Mouse (Mus musculus) 3134 (cell line): ENCODE measurements around the gene Camta1.

ENCODE experiments used
- DNase-seq: peaks from one replicate; pipeline ENCODE4 v3.0.0-alpha.2; 2011; ENCODE audit warnings: low spot score; ENCODE audit not compliant: insufficient read length; ENCODE audit errors: extremely low read depth

The Camta1 gene

GRCm38 (mm10) chr4:151344811-151345210, 516.9 kb downstream of the Camta1 start:
- DNase-seq, result no peak

DNA sequence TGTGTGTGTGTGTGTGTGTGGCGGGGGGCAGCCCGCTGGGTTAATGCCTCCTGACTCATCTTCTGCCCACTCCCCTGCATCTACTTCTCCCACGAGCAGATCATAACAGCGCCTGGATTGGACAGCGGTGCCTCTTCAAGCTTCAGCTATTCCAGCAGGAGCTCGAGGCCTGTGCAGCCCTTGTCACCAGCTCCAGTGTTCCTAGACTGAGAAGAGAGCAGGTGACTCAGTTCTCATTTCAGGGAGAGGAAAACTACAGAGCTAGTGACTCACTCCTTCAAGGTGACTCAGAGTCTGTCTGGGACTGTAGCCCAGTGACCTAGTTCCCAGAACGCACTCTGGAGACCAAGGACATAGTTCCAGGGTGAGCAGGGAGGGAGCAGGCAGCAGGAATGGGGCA, 522.3 kb downstream of the Camta1 start:
- DNase-seq, result peak; percentile 67

- no peak for DNase-seq
Observed at GRCm38 (mm10) chr4:151338931-151339330, 522.7 kb downstream of the Camta1 start.

GRCm38 (mm10) chr4:151337543-151337942, 524.1 kb downstream of the Camta1 start:
- no peak for DNase-seq

GRCm38 (mm10) chr4:151336413-151336812, 525.3 kb downstream of the Camta1 start:
- no peak for DNase-seq

- peak; percentile 9 for DNase-seq
Observed at GRCm38 (mm10) chr4:151334951-151335742, 526.5 kb downstream of the Camta1 start.

DNA sequence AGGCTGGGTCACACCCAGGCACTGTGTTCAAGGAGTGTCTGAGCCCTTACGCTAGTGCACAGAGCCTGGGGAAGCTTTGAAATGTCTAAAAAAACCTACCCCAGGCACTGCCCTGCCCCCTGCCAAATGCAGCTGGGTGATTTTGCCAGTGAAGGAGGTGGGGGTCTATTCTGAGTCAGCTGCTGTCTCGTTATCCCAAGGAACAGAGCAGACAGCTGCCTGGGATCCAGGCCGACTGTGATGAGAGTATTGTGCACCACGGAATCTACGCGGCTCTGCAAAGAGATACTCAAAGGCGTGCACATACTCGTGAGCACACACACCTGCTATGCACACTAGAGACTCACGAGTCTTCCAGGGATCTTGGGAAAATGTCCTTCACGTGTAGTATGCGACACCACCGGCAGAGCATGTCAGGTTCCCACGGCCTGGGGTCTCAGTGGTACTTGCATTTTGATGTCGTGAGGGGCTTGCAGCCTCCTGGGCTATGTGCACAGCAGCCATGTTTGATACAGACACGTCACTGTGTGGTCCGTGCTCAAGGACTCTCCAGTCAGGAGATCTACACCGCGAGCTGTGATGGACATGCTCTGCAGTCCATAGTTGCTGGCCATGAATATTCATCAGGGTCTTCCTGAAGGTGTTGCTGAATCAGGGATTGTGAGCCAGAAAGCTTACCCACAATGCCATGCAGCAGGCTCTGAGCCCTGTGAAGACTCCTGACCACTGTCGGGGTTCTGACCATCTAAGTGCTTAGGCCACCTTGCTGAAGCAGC, 529.4 kb downstream of the Camta1 start:
- DNase-seq, result no peak

DNA sequence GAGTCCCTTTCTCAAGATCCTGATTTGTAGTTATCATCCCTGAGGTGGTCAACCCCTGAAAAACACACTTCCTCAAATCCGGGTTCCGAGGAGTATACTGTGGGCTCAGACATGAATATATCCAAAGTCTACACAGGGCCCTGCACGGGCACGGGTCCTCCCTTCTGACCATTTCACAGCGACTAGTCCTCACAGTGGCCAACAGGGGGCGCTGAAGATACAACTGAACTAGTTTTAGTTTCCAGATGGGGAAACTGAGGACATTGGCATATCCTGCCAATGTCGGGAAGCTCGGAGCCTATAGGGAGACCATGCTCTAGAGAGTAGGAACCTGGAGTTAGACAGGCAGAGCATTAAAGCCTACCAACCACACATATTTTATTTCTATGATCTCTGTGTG, 530.7 kb downstream of the Camta1 start:
- no peak for DNase-seq

DNA sequence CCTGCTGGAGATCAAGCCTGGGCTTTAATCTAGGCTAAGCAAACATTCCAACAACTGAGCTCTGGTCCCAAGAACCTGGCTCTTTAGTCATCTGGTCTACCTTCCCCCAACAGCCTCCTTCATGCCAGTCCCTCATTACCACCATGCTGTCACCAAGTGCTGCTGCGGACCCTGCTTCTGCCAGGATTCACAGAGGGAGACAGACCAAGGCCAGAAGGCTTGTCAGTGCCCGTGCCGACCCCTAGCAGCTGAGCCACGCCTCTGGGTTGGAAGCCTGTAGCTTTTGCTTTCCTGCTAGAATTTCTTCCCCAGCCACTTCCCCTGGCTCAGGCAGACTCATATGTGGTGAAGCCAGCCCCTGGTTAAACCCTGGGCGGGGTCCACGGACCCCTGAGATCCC, 533.6 kb downstream of the Camta1 start:
- no peak for DNase-seq

DNA sequence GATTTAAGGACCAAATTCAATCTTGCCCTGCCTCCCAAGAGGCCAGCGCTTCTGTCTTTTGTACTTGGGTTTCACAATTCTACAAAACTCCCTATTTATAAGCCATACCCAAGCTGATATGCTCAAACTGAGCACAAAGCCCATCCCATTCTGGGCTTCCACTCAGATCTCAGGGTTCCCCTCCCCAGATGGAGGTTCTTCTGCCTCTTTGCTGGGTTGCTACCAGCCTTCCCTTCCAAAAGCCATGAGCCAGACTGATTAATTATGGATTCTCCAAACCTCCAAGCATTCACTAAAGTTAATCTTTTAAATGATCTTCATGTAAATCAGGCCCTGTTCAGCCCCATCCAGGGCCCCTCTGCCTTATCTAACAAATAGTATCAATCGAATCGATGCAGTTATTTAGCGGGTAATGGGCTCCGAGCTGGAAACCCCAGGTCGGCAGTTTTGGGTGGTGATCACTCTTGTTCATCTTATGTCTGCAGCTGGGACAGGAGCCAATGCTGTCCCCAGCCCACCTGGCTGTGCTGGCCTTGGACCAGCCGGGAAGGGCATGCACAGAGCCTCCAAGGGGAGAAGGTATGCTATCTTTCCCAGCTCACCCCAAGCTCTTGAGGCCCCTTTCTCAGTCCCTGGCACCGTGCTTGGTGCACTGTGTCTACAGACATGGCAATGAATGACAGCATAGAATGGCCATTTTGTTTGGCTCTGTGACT, 534.5 kb downstream of the Camta1 start:
- no peak for DNase-seq

- no peak for DNase-seq
Observed at GRCm38 (mm10) chr4:151316428-151316827, 545.2 kb downstream of the Camta1 start.

GRCm38 (mm10) chr4:151315726-151316125, 546.0 kb downstream of the Camta1 start:
- no peak for DNase-seq

GRCm38 (mm10) chr4:151310773-151311172, 550.9 kb downstream of the Camta1 start:
- no peak for DNase-seq

DNA sequence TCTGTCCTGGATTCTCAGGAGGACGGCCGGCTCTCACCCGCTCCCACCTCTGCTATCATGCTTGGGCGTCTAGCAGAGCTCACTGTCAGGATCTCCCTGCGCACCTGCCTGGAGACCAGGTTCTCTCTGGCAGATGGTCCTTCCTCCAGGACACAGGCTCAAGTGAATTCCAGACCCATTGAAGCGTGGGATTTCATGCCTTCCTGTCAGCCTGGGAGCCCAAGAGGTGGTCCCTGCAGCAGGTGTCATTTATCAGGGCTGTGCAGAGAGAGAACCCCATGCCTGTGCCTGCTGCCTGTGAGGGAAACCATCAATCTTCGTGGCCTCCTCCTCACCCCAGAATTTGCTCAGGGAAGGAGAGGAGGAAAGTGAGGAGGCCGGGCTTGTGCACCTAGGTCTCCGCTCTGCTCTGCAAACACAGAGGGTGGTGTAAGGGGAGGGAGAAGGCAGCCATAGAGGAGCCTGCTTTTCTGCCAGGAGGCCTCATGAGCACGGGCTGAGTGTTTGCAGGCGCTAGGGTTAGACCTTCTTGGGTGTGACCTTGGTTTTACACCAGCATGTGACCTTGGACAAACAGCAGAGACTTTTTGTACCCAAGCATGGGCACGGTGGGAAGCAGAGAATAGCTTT, 551.5 kb downstream of the Camta1 start:
- no peak for DNase-seq

DNA sequence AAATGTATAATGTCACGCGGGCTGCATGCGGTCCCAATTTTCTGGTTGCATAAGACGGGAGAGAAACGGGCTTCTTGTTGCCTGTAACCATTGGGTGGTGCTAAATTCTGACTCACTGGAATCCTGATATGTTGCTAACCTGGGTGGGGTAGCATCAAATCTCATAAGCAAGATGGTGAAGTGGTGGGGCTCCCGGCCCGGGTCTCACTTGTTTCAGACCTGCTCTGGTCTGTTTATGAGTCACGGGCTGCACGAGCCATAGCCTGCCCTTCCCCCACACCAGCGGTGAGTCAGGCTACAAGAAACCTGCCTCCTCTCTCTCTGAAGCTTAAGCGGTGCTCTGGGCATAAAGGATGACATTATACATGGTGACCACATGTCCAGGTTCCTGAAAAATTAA, 554.8 kb downstream of the Camta1 start:
- DNase-seq, result no peak

- no peak for DNase-seq
Observed at GRCm38 (mm10) chr4:151306311-151306765, 555.3 kb downstream of the Camta1 start.

- no peak for DNase-seq
Observed at GRCm38 (mm10) chr4:151305761-151306160, 555.9 kb downstream of the Camta1 start.

GRCm38 (mm10) chr4:151303931-151304330, 557.7 kb downstream of the Camta1 start:
- DNase-seq, result no peak

DNA sequence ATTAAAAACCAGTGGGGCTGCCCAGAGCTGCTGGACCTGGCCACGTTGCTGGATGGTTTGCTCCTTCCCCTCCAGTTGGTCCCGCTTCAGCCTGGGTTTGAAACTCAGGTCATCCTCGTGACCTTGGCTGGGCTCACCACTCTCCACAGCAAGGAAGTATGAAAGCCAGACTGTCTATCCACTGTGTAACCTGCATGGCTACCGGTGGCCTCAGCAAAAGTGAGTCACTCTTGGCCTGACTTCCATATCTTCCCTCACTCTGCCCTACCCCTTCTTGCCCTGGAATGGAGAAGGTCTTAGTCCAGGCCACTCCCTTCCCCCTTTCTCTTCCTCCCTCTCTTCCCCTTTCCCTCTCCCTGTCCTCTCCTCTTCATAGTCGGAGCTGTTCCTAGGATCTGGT, 558.2 kb downstream of the Camta1 start:
- DNase-seq, result no peak

- DNase-seq, result peak; percentile 57
Observed at GRCm38 (mm10) chr4:151302195-151303126, 559.2 kb downstream of the Camta1 start.
